Comparison of ENCODE assay signal across 19 mouse cellular contexts in genomic region chr19:55159826-55160225, GRCm38 (mm10). TPM values are rescaled to one million over a fixed set of nuclear protein-coding genes. Genes with fewer than 3 reads are reported as not detected.
"Had no signal": no experiment of that assay in that cellular context is flagged by ENCODE, and none has a peak within 500 bp of the region (broad histone marks: within the 10 kb centered on the region; RNA-seq: fewer than 3 reads in every experiment).

No protein-coding gene starts in this region.

- DNase-seq: liver, embryonic 13.5 days; liver, postnatal 0 days; right cerebral cortex, postnatal 14 days; thymus, adult 2 months; thymus, postnatal 25 days; thymus, postnatal 4 days had no signal

- H3K9ac ChIP-seq: liver, embryonic 13.5 days; liver, embryonic 15.5 days; liver, postnatal 0 days; lung, embryonic 15.5 days; midbrain, embryonic 13.5 days; midbrain, embryonic 15.5 days; neural tube, embryonic 12.5 days; stomach, embryonic 15.5 days had no signal

- H3K36me3 ChIP-seq: liver, embryonic 13.5 days; liver, embryonic 15.5 days; lung, embryonic 15.5 days; midbrain, embryonic 13.5 days; midbrain, embryonic 15.5 days; neural tube, embryonic 12.5 days; stomach, embryonic 15.5 days had no signal

- H3K9me3 ChIP-seq: liver, embryonic 13.5 days; liver, embryonic 15.5 days; lung, embryonic 15.5 days; megakaryocyte, embryonic 14.5 days; midbrain, embryonic 13.5 days; midbrain, embryonic 15.5 days; neural tube, embryonic 12.5 days; stomach, embryonic 15.5 days had no signal

- H3K4me2 ChIP-seq: liver, embryonic 11.5 days; liver, embryonic 13.5 days; liver, embryonic 15.5 days; lung, embryonic 15.5 days; midbrain, embryonic 11.5 days; midbrain, embryonic 13.5 days; midbrain, embryonic 15.5 days; neural tube, embryonic 12.5 days; stomach, embryonic 15.5 days had no signal

- ATAC-seq: liver, postnatal 0 days; midbrain, embryonic 13.5 days; midbrain, embryonic 15.5 days had no signal

- H3K4me1 ChIP-seq: liver, embryonic 13.5 days; liver, embryonic 15.5 days; megakaryocyte, embryonic 14.5 days; midbrain, embryonic 13.5 days; midbrain, embryonic 15.5 days; neural tube, embryonic 12.5 days; stomach, embryonic 15.5 days had no signal

- H3K4me3 ChIP-seq: liver, embryonic 13.5 days; liver, embryonic 15.5 days; lung, embryonic 15.5 days; megakaryocyte, embryonic 14.5 days; midbrain, embryonic 13.5 days; midbrain, embryonic 15.5 days; neural tube, embryonic 12.5 days; stomach, embryonic 15.5 days had no signal

- H3K27me3 ChIP-seq: liver, embryonic 13.5 days; liver, embryonic 15.5 days; midbrain, embryonic 13.5 days; midbrain, embryonic 15.5 days; neural tube, embryonic 12.5 days; stomach, embryonic 15.5 days had no signal

- H3K27ac ChIP-seq: liver, embryonic 13.5 days; liver, embryonic 15.5 days; lung, embryonic 15.5 days; macrophage; midbrain, embryonic 13.5 days; midbrain, embryonic 15.5 days; neural tube, embryonic 12.5 days; stomach, embryonic 15.5 days; stomach, postnatal 0 days had no signal

RNA-seq across cellular contexts. Expression of gene Tectb, which starts 20.7 kb away (rescaled TPM):
- polyA plus RNA-seq: liver, embryonic 11.5 days; liver, embryonic 13.5 days; lung, embryonic 15.5 days; macrophage; neural tube, embryonic 12.5 days; neural tube, embryonic 14.5 days; spleen, adult 2 months; stomach, embryonic 15.5 days had no signal
